Mouse (Mus musculus): ENCODE results near the gene Meis1.

DNA sequence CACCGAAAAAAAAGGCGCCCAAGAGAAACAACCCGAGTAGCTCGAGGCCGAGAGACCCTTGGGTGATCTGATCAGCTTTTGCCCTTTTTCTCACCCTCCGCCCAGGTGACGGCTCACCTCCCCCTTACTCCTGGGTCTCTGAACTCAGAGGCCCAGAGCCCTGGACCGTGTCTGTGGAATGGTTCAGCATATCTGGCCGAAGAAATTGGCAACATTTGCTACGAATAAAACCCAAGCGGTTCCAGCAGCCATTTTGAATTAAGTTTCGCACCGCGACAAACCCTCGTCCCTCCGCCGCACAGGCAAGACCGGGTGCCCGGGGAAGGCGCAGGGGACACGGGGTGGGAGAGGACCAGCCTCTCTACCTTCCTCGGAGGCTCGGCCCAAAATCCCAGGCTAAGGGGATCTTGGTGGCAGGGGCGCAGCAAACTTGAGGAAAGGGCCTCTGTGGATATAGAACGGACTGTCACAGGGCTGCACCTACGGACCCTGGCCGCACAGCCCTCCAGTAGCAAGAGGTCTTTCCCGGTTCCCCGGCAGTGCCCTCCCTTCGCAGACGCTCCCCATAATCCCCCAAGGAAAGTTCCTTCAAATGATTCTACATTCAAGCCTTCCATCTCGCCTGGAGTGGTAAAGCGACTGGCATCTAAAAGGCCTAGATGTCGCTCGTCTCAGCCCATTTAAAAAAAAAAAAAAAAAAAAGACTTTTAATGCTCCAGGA is 4.2 kb downstream of the Meis1 start:
- no peak for TF ChIP-seq CTCF (IDR thresholded peaks at IDR 0.05)
- TF ChIP-seq EP300 (IDR thresholded peaks at IDR 0.05): no peak

All from lung, postnatal 0 days (tissue).